Mouse (Mus musculus): ENCODE data around the gene Cass4. TPM values are rescaled to one million over a fixed set of nuclear protein-coding genes. Genes with fewer than 3 reads are reported as not detected.

The Cass4 gene
- 0.14 and 0.21 TPM in 2 replicates for polyA plus RNA-seq (2016; fragmentation: Nextera tagmentation; extraction: Ambion mirVana)

DNA sequence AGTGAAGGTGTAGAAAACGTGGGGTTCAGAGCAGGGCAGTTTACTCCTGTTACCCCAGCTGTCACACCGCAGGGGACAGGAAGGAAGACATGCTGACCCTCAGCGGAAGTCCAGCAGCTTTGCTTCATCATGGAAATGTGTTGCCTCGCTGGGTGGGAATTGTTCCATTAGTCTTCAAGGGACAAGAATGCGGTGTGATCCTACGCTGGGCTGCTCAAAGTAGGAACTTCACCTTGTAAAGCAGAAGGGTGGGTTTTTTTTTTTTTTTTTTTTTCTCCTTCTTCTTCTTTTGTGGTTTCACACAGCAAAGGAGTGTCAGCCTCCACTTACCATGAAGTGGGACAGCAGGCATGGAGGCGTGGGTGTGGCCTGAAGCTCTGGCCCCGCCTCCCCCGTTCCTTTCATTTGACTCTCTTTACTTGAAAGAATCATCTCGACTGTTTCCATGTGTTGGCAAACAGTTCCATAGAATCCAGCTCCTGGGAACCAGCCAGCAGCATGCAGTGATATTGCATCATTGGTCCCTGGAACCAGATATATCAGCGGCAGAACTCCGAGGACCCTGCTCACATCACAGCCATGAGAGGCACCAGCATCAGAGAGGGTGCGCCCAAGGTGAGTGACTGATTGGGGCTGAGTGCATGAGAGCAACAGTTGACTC, at the start of gene Cass4:
Cass4 (plus strand) TSS at position 404 of the 661 bp plus-strand sequence.
- Histone ChIP-seq H3K4me1 (peaks cover 15% of the 10 kb centered on the region), H3K27ac (replicated peaks) (no peak within 1 kb of the TSS), H3K27me3 (replicated peaks; ENCODE audit: low read depth, poor library complexity, severe bottlenecking) (no peaks in the 10 kb centered on the region), H3K9me3 (no peaks in the 10 kb centered on the region), H3K4me3 (no peak within 1 kb of the TSS), H3K36me3 (replicated peaks) (no peaks in the 10 kb centered on the region)
- 41% methylated on average over 13 of the region's 13 CpGs for WGBS
- DNase-seq (ENCODE audit: low spot score) = no peak

GRCm38 (mm10) chr2:172344669-172345068, 48.9 kb upstream of the Cass4 start:
- no peak for DNase-seq (ENCODE audit: low spot score)
- Histone ChIP-seq H3K4me3 (peak overlapping the region; percentile 81), H3K27me3 (replicated peaks; ENCODE audit: low read depth, poor library complexity, severe bottlenecking) (peaks cover 10% of the 10 kb centered on the region; the same call in 1 of the 2 replicates), H3K27ac (replicated peaks) (peak overlapping the region; percentile 86), H3K4me1 (peaks cover 41% of the 10 kb centered on the region), H3K36me3 (replicated peaks) (no peaks in the 10 kb centered on the region), H3K9me3 (no peaks in the 10 kb centered on the region)
- WGBS = 37% methylated on average over 5 of the region's 5 CpGs

GRCm38 (mm10) chr2:172345258-172345738, 48.3 kb upstream of the Cass4 start, which contains the start of gene Fam210b:
Gene Fam210b (plus strand): TSS chr2:172345565.
- Histone ChIP-seq H3K4me1 (peaks cover 41% of the 10 kb centered on the region), H3K36me3 (replicated peaks) (no peaks in the 10 kb centered on the region), H3K4me3 (peak within 1 kb of the TSS; percentile 81), H3K27me3 (replicated peaks; ENCODE audit: low read depth, poor library complexity, severe bottlenecking) (peaks cover 10% of the 10 kb centered on the region; the same call in 1 of the 2 replicates), H3K9me3 (no peaks in the 10 kb centered on the region), H3K27ac (replicated peaks) (peak within 1 kb of the TSS; percentile 86)
- peak; percentile 97 for DNase-seq (ENCODE audit: low spot score)
- WGBS = 1% methylated on average over 35 of the region's 35 CpGs

GRCm38 (mm10) chr2:172346034-172346929, 47.3 kb upstream of the Cass4 start:
- Histone ChIP-seq H3K4me3 (peak overlapping the region; percentile 81), H3K27me3 (replicated peaks; ENCODE audit: low read depth, poor library complexity, severe bottlenecking) (peaks cover 10% of the 10 kb centered on the region; the same call in 1 of the 2 replicates), H3K4me1 (peaks cover 50% of the 10 kb centered on the region), H3K27ac (replicated peaks) (peak overlapping the region; percentile 86), H3K9me3 (no peaks in the 10 kb centered on the region), H3K36me3 (replicated peaks) (no peaks in the 10 kb centered on the region)
- peak; percentile 49 for DNase-seq (ENCODE audit: low spot score)
- WGBS = 9% methylated on average over 31 of the region's 31 CpGs

GRCm38 (mm10) chr2:172346933-172347611, 46.5 kb upstream of the Cass4 start:
- Histone ChIP-seq H3K4me3 (peak overlapping the region; percentile 81), H3K36me3 (replicated peaks) (no peaks in the 10 kb centered on the region), H3K9me3 (no peaks in the 10 kb centered on the region), H3K27me3 (replicated peaks; ENCODE audit: low read depth, poor library complexity, severe bottlenecking) (peaks cover 10% of the 10 kb centered on the region; the same call in 1 of the 2 replicates), H3K4me1 (peaks cover 50% of the 10 kb centered on the region), H3K27ac (replicated peaks) (peak overlapping the region; percentile 40; the same call in 1 of the 2 replicates)
- whole genome bisulfite sequencing = 58% methylated on average over 8 of the region's 8 CpGs
- DNase-seq (ENCODE audit: low spot score) = peak; percentile 32

DNA sequence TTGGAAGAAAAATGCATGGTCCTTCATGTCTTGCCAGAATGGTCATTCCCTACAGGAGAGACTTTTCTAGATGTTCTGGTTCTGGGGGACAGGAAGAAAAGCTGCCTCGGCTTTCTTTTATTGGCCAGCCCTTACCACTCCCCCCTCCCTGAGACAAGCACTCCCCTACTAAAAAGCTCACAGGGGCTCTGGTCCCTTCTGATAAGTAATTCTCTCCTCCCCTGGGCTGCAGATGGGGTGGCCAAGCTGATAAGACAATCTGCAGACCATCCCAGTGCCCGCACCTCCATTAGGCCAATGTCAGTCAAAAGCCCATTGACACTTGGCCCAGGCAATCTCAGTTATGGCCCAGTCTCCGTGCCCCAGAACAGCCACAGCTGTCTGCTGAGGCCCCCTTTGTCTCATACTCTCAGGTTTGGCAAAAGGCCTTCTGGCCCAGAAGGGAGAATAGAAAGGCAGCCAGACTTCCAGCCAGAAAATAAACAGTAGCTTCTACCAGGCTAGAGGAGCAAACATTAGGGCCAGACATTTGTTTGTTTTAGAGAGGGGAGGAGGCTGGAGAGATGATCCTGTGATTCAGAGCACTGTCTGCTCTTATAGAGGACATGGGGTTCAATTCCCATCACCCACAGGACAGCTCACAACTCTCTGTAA, 45.2 kb upstream of the Cass4 start:
- Histone ChIP-seq H3K27ac (replicated peaks) (0 out of 2 replicates have a peak overlapping the region, but pooled peaks have one; percentile 35), H3K9me3 (no peaks in the 10 kb centered on the region), H3K4me3 (0 out of 2 replicates have a peak overlapping the region, but pooled peaks have one; percentile 81), H3K27me3 (replicated peaks; ENCODE audit: low read depth, poor library complexity, severe bottlenecking) (peaks cover 10% of the 10 kb centered on the region; the same call in 1 of the 2 replicates), H3K4me1 (peaks cover 50% of the 10 kb centered on the region), H3K36me3 (replicated peaks) (peaks cover 10% of the 10 kb centered on the region)
- 74% methylated on average over 3 of the region's 3 CpGs for WGBS
- DNase-seq (ENCODE audit: low spot score) = no peak

- Histone ChIP-seq H3K4me3 (no peak overlapping the region), H3K27me3 (replicated peaks; ENCODE audit: low read depth, poor library complexity, severe bottlenecking) (peaks cover 10% of the 10 kb centered on the region; the same call in 1 of the 2 replicates), H3K9me3 (no peaks in the 10 kb centered on the region), H3K36me3 (replicated peaks) (peaks cover 24% of the 10 kb centered on the region), H3K27ac (replicated peaks) (no peak overlapping the region), H3K4me1 (peaks cover 44% of the 10 kb centered on the region)
- WGBS = 79% methylated on average over 14 of the region's 14 CpGs
- DNase-seq (ENCODE audit: low spot score) = no peak
Measured at GRCm38 (mm10) chr2:172349776-172350175, 43.8 kb upstream of the Cass4 start.

DNA sequence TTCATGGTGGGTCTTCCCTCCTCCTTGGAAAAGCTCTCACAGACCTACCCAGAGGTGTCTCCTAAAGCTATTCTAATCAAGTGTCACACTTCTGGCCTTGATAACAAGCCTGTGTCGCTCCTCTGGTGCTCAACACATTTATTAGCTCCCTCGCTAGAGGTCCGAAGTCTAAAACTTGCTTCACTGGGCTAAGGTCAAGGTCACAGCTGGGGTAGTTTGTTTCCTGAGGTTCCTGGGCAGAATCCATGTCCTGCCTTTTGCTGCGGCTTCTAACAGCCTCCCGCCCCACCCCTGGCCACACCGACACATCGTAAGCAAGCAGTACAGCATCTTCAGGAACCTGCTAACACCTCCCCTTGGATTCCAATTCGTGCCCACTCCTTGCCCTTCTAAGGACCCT, 42.8 kb upstream of the Cass4 start:
- no peak for DNase-seq (ENCODE audit: low spot score)
- Histone ChIP-seq H3K4me3 (no peak overlapping the region), H3K9me3 (no peaks in the 10 kb centered on the region), H3K27me3 (replicated peaks; ENCODE audit: low read depth, poor library complexity, severe bottlenecking) (peaks cover 10% of the 10 kb centered on the region; the same call in 1 of the 2 replicates), H3K36me3 (replicated peaks) (peaks cover 34% of the 10 kb centered on the region), H3K27ac (replicated peaks) (no peak overlapping the region), H3K4me1 (peaks cover 37% of the 10 kb centered on the region)
- 77% methylated on average over 8 of the region's 8 CpGs for WGBS

DNA sequence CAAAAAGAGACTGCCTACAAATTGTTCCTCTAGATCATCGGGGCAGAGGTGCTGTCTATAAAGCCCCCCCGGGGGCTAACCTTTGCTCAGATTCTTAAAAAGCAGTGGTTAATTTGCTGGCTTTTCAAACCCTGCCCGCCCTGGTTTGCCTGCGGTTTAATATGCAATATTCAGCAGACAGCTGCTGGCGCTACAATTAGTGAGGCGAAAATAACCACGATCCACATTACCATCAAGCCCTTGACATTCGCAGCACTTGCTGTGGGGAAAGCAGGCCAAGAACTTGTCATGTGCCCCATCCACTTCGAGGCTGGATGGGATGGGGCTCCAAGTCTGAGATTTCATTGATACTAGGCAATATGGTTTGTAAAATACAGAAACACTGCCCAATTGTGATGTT, 40.4 kb upstream of the Cass4 start:
- H3K27me3 ChIP-seq (replicated peaks; ENCODE audit: low read depth, poor library complexity, severe bottlenecking) = no peaks in the 10 kb centered on the region
- no peaks in the 10 kb centered on the region for H3K9me3 ChIP-seq
- 84% methylated on average over 9 of the region's 9 CpGs for WGBS
- no peak overlapping the region for H3K4me3 ChIP-seq
- DNase-seq (ENCODE audit: low spot score) = no peak
- no peak overlapping the region for H3K27ac ChIP-seq (replicated peaks)
- H3K36me3 ChIP-seq (replicated peaks) = peaks cover 58% of the 10 kb centered on the region
- peaks cover 17% of the 10 kb centered on the region for H3K4me1 ChIP-seq

- no peak overlapping the region for H3K4me3 ChIP-seq
- no peaks in the 10 kb centered on the region for H3K27me3 ChIP-seq (replicated peaks; ENCODE audit: low read depth, poor library complexity, severe bottlenecking)
- no peak for DNase-seq (ENCODE audit: low spot score)
- peaks cover 9% of the 10 kb centered on the region for H3K4me1 ChIP-seq
- H3K36me3 ChIP-seq (replicated peaks) = peaks cover 74% of the 10 kb centered on the region
- H3K27ac ChIP-seq (replicated peaks) = no peak overlapping the region
- H3K9me3 ChIP-seq = no peaks in the 10 kb centered on the region
- WGBS = 83% methylated on average over 9 of the region's 9 CpGs
Measured at GRCm38 (mm10) chr2:172354761-172355160, 38.8 kb upstream of the Cass4 start.

DNA sequence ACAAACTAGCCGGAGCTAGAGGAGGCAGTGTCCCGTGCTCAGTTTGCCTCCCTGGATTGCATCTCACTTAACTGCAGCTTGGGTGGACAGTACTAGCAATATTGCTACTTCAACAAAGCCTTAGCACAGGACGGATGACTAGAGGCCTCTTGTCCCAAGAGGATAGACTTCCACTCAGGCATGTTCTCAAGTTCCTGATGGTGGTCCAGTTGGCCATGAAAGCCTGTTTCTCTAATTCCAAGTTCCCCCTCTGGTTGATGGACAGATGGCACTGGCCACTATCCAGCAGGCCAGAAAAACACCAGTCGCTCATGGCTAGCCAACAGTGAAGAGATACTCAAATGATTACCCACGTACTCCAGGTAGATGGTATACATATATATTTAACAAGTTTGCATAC, 37.8 kb upstream of the Cass4 start:
- no peaks in the 10 kb centered on the region for H3K9me3 ChIP-seq
- H3K4me1 ChIP-seq = peaks cover 5% of the 10 kb centered on the region
- no peak overlapping the region for H3K4me3 ChIP-seq
- no peaks in the 10 kb centered on the region for H3K27me3 ChIP-seq (replicated peaks; ENCODE audit: low read depth, poor library complexity, severe bottlenecking)
- DNase-seq (ENCODE audit: low spot score) = no peak
- H3K36me3 ChIP-seq (replicated peaks) = peaks cover 84% of the 10 kb centered on the region
- 89% methylated on average over 5 of the region's 5 CpGs for WGBS
- H3K27ac ChIP-seq (replicated peaks) = no peak overlapping the region

Measured in embryonic facial prominence, embryonic 10.5 days (tissue).